Mouse (Mus musculus): ENCODE results near the gene Sctr.
A peak's percentile ranks its signal among the peaks of the same experiment; 100 is the strongest.

The Sctr gene

GRCm38 (mm10) chr1:120027693-120028092 lies 21.0 kb downstream of the Sctr start:
- DNase-seq (ENCODE audit: low spot score): no peak

- DNase-seq (ENCODE audit: low spot score): no peak
Observed at GRCm38 (mm10) chr1:120030474-120030873, 23.8 kb downstream of the Sctr start.

GRCm38 (mm10) chr1:120032804-120033468 lies 26.2 kb downstream of the Sctr start:
- DNase-seq (ENCODE audit: low spot score): peak; percentile 79

GRCm38 (mm10) chr1:120033469-120033854 lies 26.8 kb downstream of the Sctr start:
- no peak for DNase-seq (ENCODE audit: low spot score)

- DNase-seq (ENCODE audit: low spot score): no peak
Observed at GRCm38 (mm10) chr1:120034793-120035192, 28.1 kb downstream of the Sctr start.

- DNase-seq (ENCODE audit: low spot score): no peak
Observed at GRCm38 (mm10) chr1:120035456-120036034, 28.9 kb downstream of the Sctr start.

GRCm38 (mm10) chr1:120037021-120037683 lies 30.5 kb downstream of the Sctr start:
- DNase-seq (ENCODE audit: low spot score): no peak

GRCm38 (mm10) chr1:120038594-120038993 lies 31.9 kb downstream of the Sctr start:
- no peak for DNase-seq (ENCODE audit: low spot score)

- no peak for DNase-seq (ENCODE audit: low spot score)
Observed at GRCm38 (mm10) chr1:120042421-120042820, 35.7 kb downstream of the Sctr start.

- DNase-seq (ENCODE audit: low spot score): no peak
Observed at GRCm38 (mm10) chr1:120044584-120044983, 37.9 kb downstream of the Sctr start.

- DNase-seq (ENCODE audit: low spot score): no peak
Observed at GRCm38 (mm10) chr1:120047325-120047724, 40.6 kb downstream of the Sctr start.

- DNase-seq (ENCODE audit: low spot score): no peak
Observed at GRCm38 (mm10) chr1:120051070-120051469, 44.4 kb downstream of the Sctr start.

- DNase-seq (ENCODE audit: low spot score): no peak
Observed at GRCm38 (mm10) chr1:120054997-120055396, 48.3 kb downstream of the Sctr start.

- no peak for DNase-seq (ENCODE audit: low spot score)
Observed at GRCm38 (mm10) chr1:120055475-120055874, 48.8 kb downstream of the Sctr start.

GRCm38 (mm10) chr1:120056236-120056635 lies 49.5 kb downstream of the Sctr start:
- DNase-seq (ENCODE audit: low spot score): no peak

GRCm38 (mm10) chr1:120057044-120057443 lies 50.4 kb downstream of the Sctr start:
- no peak for DNase-seq (ENCODE audit: low spot score)

- no peak for DNase-seq (ENCODE audit: low spot score)
Observed at GRCm38 (mm10) chr1:120057674-120058430, 51.2 kb downstream of the Sctr start.

- DNase-seq (ENCODE audit: low spot score): no peak
Observed at GRCm38 (mm10) chr1:120060687-120061086, 54.0 kb downstream of the Sctr start.

- no peak for DNase-seq (ENCODE audit: low spot score)
Observed at GRCm38 (mm10) chr1:120062231-120062630, 55.5 kb downstream of the Sctr start.

GRCm38 (mm10) chr1:120064036-120064682 lies 57.5 kb downstream of the Sctr start:
- no peak for DNase-seq (ENCODE audit: low spot score)

GRCm38 (mm10) chr1:120066159-120066558 lies 59.5 kb downstream of the Sctr start:
- no peak for DNase-seq (ENCODE audit: low spot score)

GRCm38 (mm10) chr1:120066625-120067024 lies 59.9 kb downstream of the Sctr start:
- DNase-seq (ENCODE audit: low spot score): no peak
